Mouse (Mus musculus): Measurements from ENCODE around the gene Fancf.

Gene Fancf

DNA sequence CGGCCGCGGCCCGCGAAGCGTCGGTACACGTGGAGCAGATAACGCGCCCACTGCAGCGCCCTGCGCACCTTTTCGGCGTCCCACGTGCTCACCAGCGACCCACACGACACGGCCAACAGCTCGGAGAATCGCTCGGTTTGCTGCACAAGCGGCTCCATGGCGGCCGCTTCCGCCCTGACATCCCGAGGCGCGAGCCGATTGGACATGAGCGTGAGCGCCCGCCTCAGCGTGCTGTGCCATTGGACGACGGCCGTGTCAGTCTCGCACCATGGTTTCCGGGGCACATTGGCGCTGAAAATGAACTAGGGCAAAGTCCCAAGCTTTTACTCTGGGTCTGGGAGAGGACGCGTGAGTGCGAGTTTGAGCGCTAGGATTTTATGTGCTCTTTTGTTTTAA is at the start of gene Fancf:
Fancf (minus strand) TSS at position 171 of the 396 bp plus-strand sequence.
- peak; percentile 97 for DNase-seq (ENCODE audit: low spot score)

DNA sequence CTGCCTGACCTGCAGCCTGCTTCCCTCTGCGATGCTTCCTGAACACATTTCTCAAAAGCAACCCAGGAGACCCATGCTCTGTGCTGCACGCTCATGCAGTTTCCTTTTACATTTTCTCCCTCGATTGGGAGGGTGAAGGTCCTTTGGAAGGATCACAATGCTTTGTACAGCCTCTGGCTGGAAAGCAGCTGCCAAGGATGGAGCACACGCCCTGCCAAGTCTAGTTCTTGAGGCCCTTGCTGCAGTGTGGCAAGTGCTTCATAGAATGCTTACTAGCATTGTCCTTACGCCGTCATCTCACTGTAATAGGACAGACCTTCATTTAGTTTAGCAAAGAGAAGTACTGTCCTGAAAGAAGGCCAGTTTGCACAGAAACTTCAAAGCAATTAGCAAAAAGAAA is 37.0 kb upstream of the Fancf start:
- no peak for DNase-seq (ENCODE audit: low spot score)

DNA sequence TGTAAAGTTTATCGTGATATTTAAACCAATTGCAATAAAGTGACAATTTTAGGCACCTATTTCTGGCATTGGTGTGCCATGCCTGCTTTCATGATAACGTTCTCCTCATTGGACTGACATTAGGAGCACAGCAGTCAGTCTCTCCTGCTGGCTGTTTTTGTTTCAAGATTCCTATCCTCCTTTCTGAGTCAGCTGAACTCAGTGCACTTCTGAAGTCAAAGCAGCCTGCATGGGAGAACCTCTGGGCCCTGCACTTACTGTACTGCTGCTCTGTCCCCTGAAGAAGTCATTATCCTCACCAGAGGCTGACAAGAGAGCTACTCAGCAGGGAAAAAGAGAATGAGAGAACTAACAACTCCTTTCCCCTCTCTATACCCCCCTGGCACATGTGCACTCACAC is 32.9 kb upstream of the Fancf start:
- DNase-seq (ENCODE audit: low spot score): no peak

DNA sequence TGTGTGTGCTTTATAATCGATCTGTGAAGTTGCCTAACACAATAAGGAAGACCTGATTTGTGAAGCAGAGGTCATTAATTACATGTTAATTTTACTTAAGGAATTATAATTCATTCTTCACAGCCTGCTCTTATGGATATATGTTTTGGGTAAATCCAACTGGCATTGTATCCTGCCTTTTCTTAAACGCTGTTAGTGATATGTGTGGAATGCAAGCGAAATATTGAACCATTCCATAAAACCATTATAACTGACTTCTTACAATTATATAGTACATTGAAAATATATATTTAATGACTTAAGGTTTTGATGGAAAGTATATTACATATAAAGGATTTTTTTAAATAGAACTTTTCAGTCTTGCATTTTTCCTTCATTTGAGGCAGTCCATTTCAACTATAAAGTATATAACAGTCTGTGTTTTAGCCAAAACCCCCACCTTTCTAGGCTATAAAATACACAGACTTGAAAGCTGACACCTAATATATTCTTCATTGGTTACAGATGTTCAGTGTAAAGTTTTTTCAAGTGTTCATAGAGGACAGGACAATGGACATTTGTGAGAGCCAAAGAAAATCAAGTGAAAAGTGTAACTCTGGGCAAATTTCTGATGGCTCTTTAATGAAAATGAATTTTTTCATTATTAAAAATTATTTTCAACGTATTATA is 32.2 kb upstream of the Fancf start:
- no peak for DNase-seq (ENCODE audit: low spot score)

DNA sequence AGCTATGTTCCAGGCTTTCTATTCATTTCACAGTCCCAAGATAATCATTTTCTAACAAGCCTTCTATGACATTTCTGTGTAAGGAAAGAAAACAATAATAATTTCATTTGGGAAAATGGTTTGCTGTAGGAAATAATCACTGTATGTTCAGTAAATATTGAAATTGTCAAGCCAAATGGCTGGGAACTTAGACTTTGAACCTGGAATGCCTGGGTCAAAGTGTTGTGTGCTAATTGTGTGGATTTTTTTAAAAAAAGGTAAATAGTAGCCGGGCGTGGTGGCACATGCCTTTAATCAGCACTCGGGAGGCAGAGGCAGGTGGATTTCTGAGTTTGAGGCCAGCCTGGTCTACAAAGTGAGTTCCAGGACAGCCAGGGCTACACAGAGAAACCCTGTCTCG is 30.9 kb upstream of the Fancf start:
- no peak for DNase-seq (ENCODE audit: low spot score)

DNA sequence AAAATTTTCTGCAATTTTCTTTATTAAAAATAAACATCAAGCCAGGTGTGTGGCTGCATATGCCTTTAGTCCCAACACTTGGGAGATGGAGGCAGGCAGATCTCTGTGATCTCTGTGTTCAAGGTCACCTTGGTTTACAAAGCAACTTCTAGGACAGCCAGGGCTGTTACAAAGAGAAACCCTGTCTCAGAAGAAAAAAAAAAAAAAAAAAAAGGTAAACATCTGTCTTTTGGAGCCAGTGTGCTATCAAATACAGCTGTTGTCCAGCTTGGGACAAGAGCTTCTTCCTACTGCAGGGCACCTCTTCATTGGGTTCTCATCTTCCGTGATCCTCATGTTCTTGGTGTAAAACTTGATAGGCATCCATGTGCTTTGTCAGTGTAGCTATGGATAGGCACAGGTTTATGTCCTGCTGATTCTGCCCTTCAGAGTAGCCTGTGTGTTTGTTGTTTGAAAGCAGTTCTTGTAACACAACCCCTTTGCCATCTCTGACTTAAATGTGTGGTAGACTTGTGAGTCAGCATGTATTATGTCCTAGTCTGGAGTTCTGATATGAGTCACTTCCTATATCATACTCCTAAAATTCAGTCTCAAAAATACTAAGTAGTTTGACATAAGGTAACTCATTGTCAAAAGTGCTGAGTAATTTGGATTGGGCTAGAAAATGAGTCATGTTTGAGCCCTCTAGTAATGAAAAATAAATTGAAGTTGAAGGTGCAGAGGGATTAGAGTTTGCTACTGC is 30.3 kb upstream of the Fancf start:
- no peak for DNase-seq (ENCODE audit: low spot score)

DNA sequence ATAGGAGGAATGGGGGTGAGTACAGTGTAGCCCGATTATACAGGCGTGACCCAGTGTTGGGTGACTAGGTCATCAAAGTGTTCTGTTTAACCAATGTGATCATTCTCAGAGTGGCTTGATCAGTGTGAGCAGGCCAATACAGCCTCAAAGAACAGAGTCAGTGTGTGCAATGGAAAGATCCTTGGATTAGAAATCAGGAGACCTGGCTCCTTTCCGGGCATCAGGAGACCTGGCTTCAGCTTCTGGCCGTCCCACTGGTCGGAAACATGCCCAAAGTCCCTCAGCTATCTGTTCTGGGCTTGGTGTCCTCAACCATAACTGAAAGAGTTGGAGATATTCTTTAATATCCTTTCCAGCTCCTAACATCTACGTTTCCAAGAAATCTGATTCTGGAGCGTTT is 27.5 kb upstream of the Fancf start:
- DNase-seq (ENCODE audit: low spot score): no peak

DNA sequence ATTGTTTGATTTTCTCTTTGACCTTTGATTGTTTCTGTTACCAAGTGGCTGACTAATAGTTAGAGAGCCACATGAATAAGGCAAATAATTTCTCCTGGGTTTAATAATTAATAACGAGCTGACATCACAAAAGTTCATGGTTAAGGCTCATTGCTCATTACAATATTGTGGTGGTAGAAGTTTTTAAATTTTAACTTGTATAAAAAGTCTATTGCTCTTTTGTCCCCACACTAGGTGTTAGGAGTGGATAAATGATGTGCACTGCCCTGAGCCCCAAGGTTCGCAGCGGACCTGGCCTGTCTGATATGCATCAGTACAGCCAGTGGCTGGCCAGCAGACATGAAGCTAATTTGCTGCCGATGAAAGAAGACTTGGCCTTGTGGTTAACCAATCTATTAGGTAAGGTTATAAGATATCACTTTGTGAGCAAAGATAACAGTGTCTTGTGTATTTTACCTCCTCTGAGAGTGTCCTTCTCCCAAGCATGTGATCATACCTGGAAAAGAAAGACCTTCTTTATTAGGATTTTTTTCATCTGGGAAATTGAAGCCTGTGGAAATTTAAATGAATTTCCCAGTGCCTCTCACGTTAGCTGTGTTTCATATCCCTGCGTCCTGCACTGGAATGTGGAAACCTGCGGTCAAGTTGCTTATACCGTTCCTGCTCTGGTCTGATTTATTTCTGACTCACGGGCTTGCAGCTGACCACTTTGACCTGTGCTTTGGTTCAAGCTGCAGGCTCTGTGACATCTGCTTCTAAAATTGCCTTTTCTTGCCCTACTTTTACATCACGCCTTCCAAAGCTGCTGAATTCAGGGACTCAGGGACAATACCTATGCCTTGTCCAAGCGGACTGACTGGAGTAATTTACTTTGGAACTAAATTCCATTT is 25.9 kb upstream of the Fancf start:
- DNase-seq (ENCODE audit: low spot score): no peak

DNA sequence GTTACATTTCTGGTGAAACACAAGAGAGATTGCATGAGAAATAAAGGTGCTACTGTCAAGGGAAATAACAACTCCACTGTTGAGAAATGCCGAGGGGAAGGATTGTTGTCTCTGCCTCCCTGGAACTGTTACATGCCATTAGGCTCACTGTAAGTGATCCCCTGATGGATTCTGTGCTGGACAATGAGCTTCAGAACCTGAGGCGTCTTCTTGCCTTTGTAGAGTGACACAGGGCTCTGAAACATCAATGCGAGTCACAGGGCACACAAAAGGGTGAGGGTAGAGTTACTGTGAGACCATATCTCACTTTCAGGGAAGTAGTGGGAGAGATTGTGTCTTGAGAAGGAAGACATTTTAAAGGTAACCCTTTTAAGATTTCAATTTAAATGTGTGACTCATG is 23.3 kb upstream of the Fancf start:
- no peak for DNase-seq (ENCODE audit: low spot score)

DNA sequence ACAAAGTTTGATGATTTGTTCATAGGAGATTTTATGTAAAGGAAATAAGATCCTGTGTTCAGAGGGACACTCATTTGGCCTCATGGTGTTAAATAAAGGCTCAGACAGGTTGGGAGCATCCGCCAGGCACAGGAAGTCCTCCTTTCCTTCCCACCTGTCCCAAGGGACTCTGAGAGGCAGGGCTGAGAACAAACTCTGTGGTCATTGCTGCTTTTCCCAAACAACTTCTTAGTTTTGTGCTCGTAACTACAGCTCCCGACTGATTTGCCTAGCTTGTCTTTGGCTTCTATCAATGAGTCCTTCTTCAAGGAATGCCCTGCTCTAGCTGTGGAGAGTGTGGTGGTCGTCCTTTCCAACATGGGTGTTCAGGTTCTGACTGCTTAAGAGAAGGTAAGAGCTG is 18.1 kb upstream of the Fancf start:
- no peak for DNase-seq (ENCODE audit: low spot score)

DNA sequence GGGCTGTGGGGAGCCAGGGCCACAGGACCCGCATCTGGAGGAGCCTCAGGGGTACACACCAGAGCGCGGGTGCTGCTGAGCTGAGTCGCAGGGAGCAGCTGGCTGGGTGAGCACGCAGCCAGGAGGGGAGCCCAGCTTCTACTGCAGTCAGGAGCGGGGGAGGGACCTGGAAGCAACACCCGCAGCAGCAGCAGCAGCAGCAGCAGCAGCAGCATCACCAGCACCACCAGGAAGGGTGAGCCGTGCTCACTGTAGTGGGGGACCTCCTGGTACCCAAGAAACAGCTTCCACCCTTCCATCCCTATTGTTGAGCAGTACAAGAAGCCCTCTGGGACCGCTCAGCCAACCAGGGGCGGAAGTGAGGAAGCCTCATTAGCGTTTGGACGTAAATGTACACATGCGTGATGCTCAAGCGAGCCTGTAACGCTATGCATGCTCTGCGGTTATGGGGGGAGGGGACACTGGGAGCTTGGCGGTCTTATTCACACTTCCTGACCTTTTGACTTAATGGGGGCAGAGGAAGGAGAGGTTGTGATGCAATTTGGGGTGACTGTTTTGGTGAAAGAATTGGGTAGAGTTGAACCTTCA is 17.2 kb upstream of the Fancf start:
- DNase-seq (ENCODE audit: low spot score): peak; percentile 7

DNA sequence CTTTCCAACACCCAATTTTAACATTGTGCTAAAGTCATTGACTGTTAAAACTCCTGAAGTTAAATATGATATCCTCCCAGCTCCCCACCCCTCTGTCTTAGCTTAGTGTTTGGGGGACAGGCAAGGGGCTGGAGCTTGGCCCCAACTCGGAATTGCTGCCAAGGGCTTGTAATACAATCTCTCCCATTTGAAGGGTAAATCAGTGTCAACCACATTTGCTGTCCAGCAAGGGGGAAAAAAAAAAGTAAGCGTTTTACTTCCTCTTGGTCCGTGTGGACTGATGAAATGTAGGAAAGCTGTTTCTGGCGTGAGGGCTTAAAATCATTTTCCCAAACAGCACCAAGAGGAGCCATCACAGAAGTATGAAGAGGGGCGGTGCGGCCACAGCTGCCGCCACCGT is 16.7 kb upstream of the Fancf start:
- DNase-seq (ENCODE audit: low spot score): no peak

DNA sequence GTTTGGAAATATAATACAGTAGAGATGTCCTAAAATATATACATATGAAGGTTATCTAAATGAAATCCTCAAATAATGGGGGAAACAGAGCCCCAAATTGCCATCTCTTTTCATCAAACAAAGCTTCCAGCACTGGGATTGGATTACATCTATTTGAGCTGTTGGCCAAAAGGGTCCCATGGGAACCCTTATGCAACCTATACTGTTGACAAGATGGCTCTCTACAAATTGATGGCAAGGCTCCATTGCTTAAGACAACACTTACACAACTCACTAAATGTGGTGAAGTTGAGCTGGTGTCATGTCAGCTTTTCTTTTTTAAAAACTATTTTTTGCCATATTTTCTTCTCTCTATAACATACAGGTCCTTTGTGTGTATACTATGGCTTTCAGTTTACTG is 14.2 kb upstream of the Fancf start:
- no peak for DNase-seq (ENCODE audit: low spot score)

DNA sequence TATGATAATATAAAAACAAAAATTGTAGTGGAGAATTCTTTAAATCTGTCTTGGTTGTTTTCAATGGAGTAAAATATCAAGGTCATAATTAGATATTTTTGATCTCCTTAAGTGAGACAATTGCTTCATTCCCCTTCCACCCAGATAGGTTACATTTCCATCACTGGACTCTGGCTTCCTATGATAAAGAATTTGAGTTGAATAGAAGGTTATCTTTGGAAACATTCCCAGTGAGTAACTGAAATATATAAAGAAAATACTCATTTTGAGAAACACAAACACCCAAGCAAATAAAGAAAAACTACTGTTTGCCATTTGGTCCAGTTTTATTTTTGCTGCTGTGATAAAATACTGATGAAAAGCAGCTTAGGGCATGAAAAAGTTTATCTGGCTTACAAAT is 10.5 kb upstream of the Fancf start:
- no peak for DNase-seq (ENCODE audit: low spot score)

DNA sequence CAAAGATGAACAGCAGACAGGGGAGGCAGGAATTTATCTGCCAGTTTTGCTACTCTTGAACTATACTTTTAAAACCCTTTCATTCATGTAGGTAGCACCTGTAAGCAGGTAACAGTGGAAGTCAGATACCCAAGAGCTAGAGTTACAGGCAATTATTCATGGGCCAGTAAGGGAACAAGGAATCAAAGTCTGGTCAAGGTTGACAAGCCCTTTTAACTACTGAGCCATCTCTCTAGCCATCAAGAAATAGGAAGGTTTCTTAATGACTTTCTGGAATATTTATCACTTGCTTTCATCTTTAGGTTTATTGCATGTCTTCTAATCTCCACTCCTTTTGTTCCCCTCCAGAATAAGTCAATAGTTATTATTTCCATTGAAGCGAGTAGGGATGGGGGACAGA is 10.0 kb upstream of the Fancf start:
- no peak for DNase-seq (ENCODE audit: low spot score)

DNA sequence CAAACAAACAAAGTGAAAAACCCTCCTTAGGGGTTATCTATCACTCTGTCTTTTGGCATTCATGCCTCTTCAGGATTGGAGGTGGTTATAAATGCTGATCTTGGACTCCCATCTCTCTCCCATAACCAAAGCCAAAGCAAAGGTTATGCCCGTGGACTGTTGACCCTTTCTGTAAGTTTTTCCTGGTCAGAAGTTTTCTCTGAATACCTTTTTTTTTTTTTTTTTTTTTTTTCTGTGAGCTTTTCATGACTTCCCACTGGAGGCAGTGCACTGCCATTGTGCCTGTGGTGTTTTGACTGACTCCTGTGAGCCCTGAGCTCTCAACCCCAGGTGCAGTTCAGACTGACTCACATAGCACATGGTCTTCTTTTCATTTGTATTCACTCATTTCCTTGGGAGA is 5.9 kb upstream of the Fancf start:
- no peak for DNase-seq (ENCODE audit: low spot score)

DNA sequence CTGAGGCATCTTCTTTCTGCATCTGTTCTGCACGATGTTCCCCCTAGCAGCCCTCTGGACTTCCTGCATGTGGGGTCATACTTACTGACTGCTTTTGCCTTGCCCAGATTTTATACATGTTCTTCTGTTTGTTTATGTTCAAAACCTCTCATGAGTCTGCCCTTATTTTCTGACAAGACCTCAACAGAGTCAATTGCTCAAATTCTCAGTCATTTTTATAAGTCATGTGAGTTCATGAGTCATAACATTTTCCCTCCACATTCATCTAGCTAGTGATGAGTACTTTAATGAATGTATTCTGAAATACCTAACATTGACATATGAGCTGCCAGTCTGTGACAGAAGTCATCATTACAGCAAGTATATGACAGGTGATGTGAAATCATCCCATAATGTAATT is 3.3 kb upstream of the Fancf start:
- DNase-seq (ENCODE audit: low spot score): no peak

DNA sequence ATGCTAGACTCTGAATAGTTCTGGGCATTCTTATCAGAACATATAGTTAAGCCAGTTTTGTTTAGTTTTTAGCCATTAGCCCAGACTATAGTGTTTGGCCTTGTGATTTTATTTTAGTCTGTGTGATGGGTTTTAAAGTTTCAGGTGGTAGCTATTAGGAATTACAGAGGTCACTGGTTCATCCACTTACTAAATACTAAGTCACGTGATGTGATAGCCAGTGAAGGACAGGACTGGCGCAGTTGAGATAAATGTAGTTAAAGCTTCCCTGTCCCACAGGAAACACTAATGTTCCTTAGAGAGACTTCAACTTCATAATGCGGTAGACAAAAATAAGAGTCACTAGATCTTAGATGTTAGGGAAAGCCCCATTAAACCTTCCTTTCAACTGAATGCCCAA is 775 bp upstream of the Fancf start:
- no peak for DNase-seq (ENCODE audit: low spot score)

DNA sequence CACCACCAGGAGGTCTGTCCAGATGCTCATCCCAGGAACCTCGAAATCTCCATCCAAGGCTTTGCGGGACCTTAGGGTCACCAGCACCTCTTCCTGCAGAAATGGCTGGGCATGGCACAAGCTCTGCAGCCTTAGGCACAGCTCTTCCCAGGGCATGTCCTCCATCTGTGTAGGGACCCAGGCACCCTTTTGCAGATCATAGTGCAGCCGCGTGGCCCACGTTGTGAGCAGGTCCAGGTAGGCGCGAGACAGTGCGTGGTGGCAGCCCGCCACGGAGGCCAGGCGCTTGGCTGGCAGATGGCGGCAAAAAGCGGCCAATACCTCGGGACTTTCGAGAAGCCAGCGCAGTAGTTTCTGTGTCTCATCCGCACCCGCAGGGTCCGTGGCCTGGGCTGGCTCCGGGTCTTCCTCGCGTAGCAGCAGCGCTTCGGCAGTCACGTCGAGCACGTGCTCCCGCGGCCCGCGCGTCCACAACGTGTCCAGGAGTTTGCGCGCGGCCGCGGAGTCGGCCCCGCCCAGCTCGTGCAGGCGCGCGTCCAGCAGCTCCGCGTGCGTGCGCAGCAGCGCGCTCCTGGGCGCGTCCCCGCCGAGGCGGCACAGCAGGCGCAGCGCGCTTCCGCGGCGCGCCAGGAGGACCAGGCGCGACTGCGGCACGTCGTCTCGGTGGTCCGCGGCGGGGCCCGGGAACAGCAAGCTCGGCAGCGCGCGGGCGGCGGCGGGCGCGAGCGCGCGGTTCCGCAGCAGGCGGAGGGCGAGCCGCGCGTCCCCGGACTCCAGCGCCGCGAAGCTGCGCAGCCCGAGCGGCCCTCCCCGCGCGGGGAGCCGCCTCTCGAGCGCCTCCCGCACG is 594 bp downstream of the Fancf start, which contains the start of gene Gas2:
Gas2 (plus strand) TSS at position 766 of the 847 bp plus-strand sequence.
- peak; percentile 88 for DNase-seq (ENCODE audit: low spot score)

DNA sequence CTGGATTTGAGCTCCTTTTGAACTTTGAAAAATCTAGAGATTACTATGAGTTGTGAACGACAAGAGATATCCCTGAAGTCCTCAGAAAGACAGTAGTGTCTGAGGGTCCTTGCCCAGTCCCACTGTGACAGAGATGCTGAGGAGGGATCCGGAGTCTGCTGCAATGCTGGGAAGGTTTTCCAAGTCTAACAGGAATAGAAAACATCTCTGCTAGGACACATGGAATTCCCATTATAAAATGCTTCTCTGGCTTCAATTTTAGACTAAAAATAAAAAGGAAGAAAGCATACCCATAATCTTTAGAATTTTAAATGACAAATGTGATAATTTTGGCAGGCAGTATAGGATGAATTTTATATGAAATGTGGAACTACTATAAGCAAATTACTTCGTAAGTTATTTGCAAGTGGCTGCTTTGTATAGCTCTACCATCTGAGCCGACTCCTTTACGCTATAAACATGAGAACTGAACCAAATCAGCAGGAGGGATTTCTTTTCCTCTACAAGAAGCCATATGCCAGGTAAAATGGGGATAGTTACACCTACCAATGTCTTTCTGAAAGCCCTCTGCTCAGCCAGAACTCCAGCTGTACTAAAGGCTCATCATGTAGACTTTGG is 10.1 kb downstream of the Fancf start:
- DNase-seq (ENCODE audit: low spot score): no peak

DNA sequence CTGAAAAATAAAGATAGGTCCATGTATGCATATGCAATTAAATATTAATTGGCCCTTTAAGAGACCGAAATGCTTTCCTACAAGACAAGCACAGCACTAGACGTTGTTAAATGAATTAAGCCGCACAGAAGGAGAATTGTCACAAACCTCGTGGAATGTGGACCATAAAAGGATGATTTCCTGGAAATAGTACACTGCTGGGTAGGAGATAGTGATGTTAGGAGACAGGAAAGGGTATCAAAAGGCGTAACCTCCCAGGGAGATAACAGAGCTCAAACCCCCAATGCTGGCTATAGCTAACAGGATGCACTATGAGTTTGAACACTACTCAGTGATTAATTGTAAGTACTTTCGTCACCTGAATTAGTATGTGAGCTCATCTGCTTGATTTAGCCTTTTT is 11.2 kb downstream of the Fancf start:
- DNase-seq (ENCODE audit: low spot score): no peak
